Mouse (Mus musculus) midbrain, postnatal 0 days (tissue): Measurements from ENCODE around the gene Gm48552. TPM values are rescaled to one million over a fixed set of nuclear protein-coding genes. Genes with fewer than 3 reads are reported as not detected.

Experiments used
- ATAC-seq: fragments of 200-750 bp; cut with Nextera tagmentation; 2 replicates; pipeline ENCODE4 v1.8.0; 2017; ENCODE audit warnings: moderate number of reproducible peaks, mild to moderate bottlenecking, moderate TSS enrichment, moderate library complexity; ENCODE audit not compliant: low FRiP score
- DNase-seq: peaks from one replicate; pipeline ENCODE4 v3.0.0-alpha.2; 2015; ENCODE audit warnings: low spot score
- H3K27ac ChIP-seq: fragments of 300-500 bp; sonication (generic); 2 replicates; pipeline ENCODE4 v1.5.1; 2014; ENCODE audit warnings: low read depth, mild to moderate bottlenecking, low read length, mixed read lengths
- H3K27me3 ChIP-seq: fragments of 300-500 bp; sonication (generic); 2 replicates; pipeline ENCODE4 v1.6.1; 2014; ENCODE audit warnings: low read length, control low read depth, mixed read lengths; ENCODE audit not compliant: insufficient read depth
- H3K36me3 ChIP-seq: fragments of 300-500 bp; sonication (generic); 2 replicates; pipeline ENCODE4 v1.6.1; 2014; ENCODE audit warnings: low read length, control low read depth, mixed read lengths; ENCODE audit not compliant: insufficient read depth
- H3K4me1 ChIP-seq: fragments of 300-500 bp; sonication (generic); 2 replicates; pipeline ENCODE4 v1.6.1; 2014; ENCODE audit warnings: mild to moderate bottlenecking, control low read depth, antibody characterized with exemption, low read length, mixed read lengths; ENCODE audit not compliant: insufficient read depth
- H3K4me2 ChIP-seq: fragments of 300-500 bp; sonication (generic); 2 replicates; pipeline ENCODE4 v1.6.1; 2014; ENCODE audit warnings: low read depth, mild to moderate bottlenecking, low read length, mixed read lengths; ENCODE audit not compliant: poor library complexity, severe bottlenecking
- H3K4me3 ChIP-seq: fragments of 300-500 bp; sonication (generic); 2 replicates; pipeline ENCODE4 v1.5.1; 2014; ENCODE audit warnings: low read depth, mild to moderate bottlenecking, low read length, moderate library complexity
- H3K9ac ChIP-seq: fragments of 300-500 bp; sonication (generic); replicated peaks from 2 replicates; pipeline ENCODE4 v1.6.1; 2014; ENCODE audit warnings: mild to moderate bottlenecking, low read length, moderate library complexity, mixed read lengths; ENCODE audit not compliant: poor library complexity, severe bottlenecking
- H3K9me3 ChIP-seq: fragments of 300-500 bp; sonication (generic); 2 replicates; pipeline ENCODE4 v1.6.1; 2016; ENCODE audit warnings: low read length, control low read depth
- CTCF ChIP-seq: IDR thresholded peaks from 2 replicates; pipeline ENCODE4 v1.5.1; 2016; ENCODE audit warnings: antibody characterized with exemption, mild to moderate bottlenecking
- WGBS: fragments of 180-500 bp; shearing (Covaris S2); extraction: QIAGEN DNeasy Blood & Tissue Kit; methylation state at CpG from one replicate; pipeline ENCODE4 v1.1.7; 2014; 5-methylcytosine and 5-hydroxymethylcytosine counted together
- polyA plus RNA-seq: library from polyadenylated mRNA; unstranded; fragments of >200 nt; fragmentation: Nextera tagmentation; extraction: Ambion mirVana; gene quantifications from 2 replicates; pipeline ENCODE4 v1.2.1, GENCODE M21; 2015
- total RNA-seq: library from RNA; depleted of rRNA; stranded (reverse); fragments of >200 nt; gene quantifications from 2 replicates; pipeline ENCODE4 v1.2.3, GENCODE M21; 2014

Gm48552 gene
- total and polyA plus RNA-seq, 2 experiments from 2014 or later = 1.6 to 6.6 TPM

- DNase-seq (no peak), ATAC-seq (no peak)
- H3K4me1 ChIP-seq = peaks cover 19% of the 10 kb centered on the region; the same call in 1 of the 2 replicates
- H3K9me3 ChIP-seq = no peaks in the 10 kb centered on the region
- H3K4me3 ChIP-seq = peak overlapping the region; percentile 40
- no peak for TF ChIP-seq CTCF
- no peak overlapping the region for H3K27ac ChIP-seq
- H3K36me3 ChIP-seq = no peaks in the 10 kb centered on the region
- H3K4me2 ChIP-seq = peak overlapping the region; percentile 88
- 3% methylated on average over 34 of the region's 38 CpGs for WGBS
- H3K27me3 ChIP-seq = no peaks in the 10 kb centered on the region
- peak overlapping the region; percentile 48; the same call in 1 of the 2 replicates for H3K9ac ChIP-seq
Observed at GRCm38 (mm10) chr10:81426897-81427296, 38.1 kb downstream of the Gm48552 start.

- Histone ChIP-seq H3K36me3 (no peaks in the 10 kb centered on the region), H3K9ac (peak overlapping the region; percentile 48; the same call in 1 of the 2 replicates), H3K27ac (no peak overlapping the region), H3K4me2 (peak overlapping the region; percentile 88), H3K9me3 (no peaks in the 10 kb centered on the region), H3K4me3 (peak overlapping the region; percentile 40), H3K4me1 (peaks cover 19% of the 10 kb centered on the region; the same call in 1 of the 2 replicates), H3K27me3 (no peaks in the 10 kb centered on the region)
- TF ChIP-seq CTCF = no peak
- WGBS = 36% methylated on average over 3 of the region's 3 CpGs
- ATAC-seq = no peak
- DNase-seq = no peak
Observed at GRCm38 (mm10) chr10:81427327-81427726, 38.5 kb downstream of the Gm48552 start.

- TF ChIP-seq CTCF = no peak
- ATAC-seq (no peak), DNase-seq (no peak)
- Histone ChIP-seq H3K27ac (no peak overlapping the region), H3K27me3 (no peaks in the 10 kb centered on the region), H3K9me3 (no peaks in the 10 kb centered on the region), H3K36me3 (no peaks in the 10 kb centered on the region), H3K4me1 (peaks cover 23% of the 10 kb centered on the region; the same call in 1 of the 2 replicates), H3K4me3 (no peak overlapping the region), H3K9ac (no peak overlapping the region), H3K4me2 (no peak overlapping the region)
- WGBS = 78% methylated on average over 8 of the region's 8 CpGs
Observed at GRCm38 (mm10) chr10:81427804-81428506, 39.1 kb downstream of the Gm48552 start.

- ATAC-seq = no peak
- no peak overlapping the region for H3K4me2 ChIP-seq
- TF ChIP-seq CTCF = no peak
- H3K27ac ChIP-seq = no peak overlapping the region
- no peaks in the 10 kb centered on the region for H3K27me3 ChIP-seq
- no peaks in the 10 kb centered on the region for H3K36me3 ChIP-seq
- H3K4me1 ChIP-seq = peaks cover 24% of the 10 kb centered on the region; the same call in 1 of the 2 replicates
- 90% methylated on average over 7 of the region's 7 CpGs for WGBS
- H3K9ac ChIP-seq = no peak overlapping the region
- no peak overlapping the region for H3K4me3 ChIP-seq
- no peaks in the 10 kb centered on the region for H3K9me3 ChIP-seq
- no peak for DNase-seq
Observed at GRCm38 (mm10) chr10:81428507-81428870, 39.7 kb downstream of the Gm48552 start.

GRCm38 (mm10) chr10:81429092-81429491 is 40.3 kb downstream of the Gm48552 start:
- ATAC-seq = no peak
- Histone ChIP-seq H3K4me2 (peak overlapping the region; percentile 91), H3K4me1 (peaks cover 26% of the 10 kb centered on the region; the same call in 1 of the 2 replicates), H3K9me3 (no peaks in the 10 kb centered on the region), H3K4me3 (peak overlapping the region; percentile 82; the same call in 1 of the 2 replicates), H3K27me3 (no peaks in the 10 kb centered on the region), H3K36me3 (no peaks in the 10 kb centered on the region), H3K27ac (no peak overlapping the region; the same call in 1 of the 2 replicates), H3K9ac (no peak overlapping the region)
- 29% methylated on average over 2 of the region's 2 CpGs for WGBS
- no peak for DNase-seq
- TF ChIP-seq CTCF = no peak

- H3K4me1 ChIP-seq = peaks cover 26% of the 10 kb centered on the region; the same call in 1 of the 2 replicates
- H3K36me3 ChIP-seq = no peaks in the 10 kb centered on the region
- no peaks in the 10 kb centered on the region for H3K27me3 ChIP-seq
- H3K9me3 ChIP-seq = no peaks in the 10 kb centered on the region
- peak; percentile 69 for DNase-seq
- peak overlapping the region; percentile 87 for H3K9ac ChIP-seq
- peak overlapping the region; percentile 91 for H3K4me2 ChIP-seq
- H3K27ac ChIP-seq = peak overlapping the region; percentile 92
- under 1% methylated on average over 17 of the region's 20 CpGs for WGBS
- no peak for ATAC-seq
- H3K4me3 ChIP-seq = peak overlapping the region; percentile 82
- no peak for TF ChIP-seq CTCF
Observed at GRCm38 (mm10) chr10:81429605-81430061, 40.8 kb downstream of the Gm48552 start.
